Mouse (Mus musculus): ENCODE data around the gene Olfr823.
"Not testable (repeated sequence)": the region's sequence is repeated elsewhere in the genome, so short reads cannot be mapped to it uniquely, and the experiment has no call there.

Olfr823 gene

GRCm38 (mm10) chr10:130115283-130115682, at the start of gene Olfr823:
TSS of gene Olfr823 (minus strand) at chr10:130115383.
- DNase-seq (ENCODE audit: extremely low read depth, low read depth), result not testable (repeated sequence)

GRCm38 (mm10) chr10:130144121-130144520, 28.9 kb upstream of the Olfr823 start:
- no peak for DNase-seq (ENCODE audit: extremely low read depth, low read depth)

- not testable (repeated sequence) for DNase-seq (ENCODE audit: extremely low read depth, low read depth)
Measured at GRCm38 (mm10) chr10:130142481-130142880, 27.3 kb upstream of the Olfr823 start.

- no peak for DNase-seq (ENCODE audit: extremely low read depth, low read depth)
Measured at GRCm38 (mm10) chr10:130134811-130135210, 19.6 kb upstream of the Olfr823 start.

- not testable (repeated sequence) for DNase-seq (ENCODE audit: extremely low read depth, low read depth)
Measured at GRCm38 (mm10) chr10:130129900-130130299, 14.7 kb upstream of the Olfr823 start, which contains the start of gene Olfr824. TSS of gene Olfr824 (minus strand) at chr10:130130000.

- not testable (repeated sequence) for DNase-seq (ENCODE audit: extremely low read depth, low read depth)
Measured at GRCm38 (mm10) chr10:130116045-130116444, 862 bp upstream of the Olfr823 start.

GRCm38 (mm10) chr10:130096104-130096503, 19.1 kb downstream of the Olfr823 start:
- DNase-seq (ENCODE audit: extremely low read depth, low read depth), result peak; percentile 19

GRCm38 (mm10) chr10:130092838-130093440, 22.2 kb downstream of the Olfr823 start:
- DNase-seq (ENCODE audit: extremely low read depth, low read depth), result peak; percentile 37

GRCm38 (mm10) chr10:130070910-130071309, 44.3 kb downstream of the Olfr823 start, which contains the start of gene Olfr822:
TSS of gene Olfr822 (plus strand) at chr10:130071210.
- DNase-seq (ENCODE audit: extremely low read depth, low read depth), result no peak

Data from MEL-GATA-1-ER (cell line).